Mouse (Mus musculus) megakaryocyte, embryonic 14.5 days (primary cell): ENCODE data around the gene Hspbp1. TPM values are rescaled to one million over a fixed set of nuclear protein-coding genes. Genes with fewer than 3 reads are reported as not detected.

Source experiments
- H3K27me3 ChIP-seq: replicated peaks from 2 replicates; pipeline ENCODE3; 2012; ENCODE audit warnings: inconsistent platforms
- H3K36me3 ChIP-seq: replicated peaks from 2 replicates; pipeline ENCODE3; 2012; ENCODE audit warnings: low read length, inconsistent platforms, mixed read lengths
- H3K4me1 ChIP-seq: 2 replicates; pipeline ENCODE4 v1.6.1; 2012; ENCODE audit warnings: inconsistent platforms
- H3K4me3 ChIP-seq: replicated peaks from 2 replicates; pipeline ENCODE3; 2012; ENCODE audit warnings: moderate library complexity, mild to moderate bottlenecking, inconsistent platforms
- H3K9me3 ChIP-seq: 2 replicates; pipeline ENCODE4 v1.6.1; 2012; ENCODE audit warnings: inconsistent platforms
- FLI1 ChIP-seq: IDR thresholded peaks from 2 replicates; pipeline ENCODE4 v1.6.1; 2012; ENCODE audit warnings: low read length, inconsistent platforms, mixed read lengths
- GATA1 ChIP-seq: IDR thresholded peaks from 3 replicates; pipeline ENCODE4 v1.6.1; 2012; ENCODE audit warnings: mixed read lengths, low read length, inconsistent platforms, borderline replicate concordance
- polyA plus RNA-seq: library from polyadenylated mRNA; stranded (reverse); fragments of >175 nt; gene quantifications from 2 replicates; pipeline ENCODE4 v1.2.3, GENCODE M21; 2012; ENCODE audit warnings: low replicate concordance; ENCODE audit not compliant: insufficient read depth

The Hspbp1 gene
- polyA plus RNA-seq, 1 experiment: 71.8 TPM

DNA sequence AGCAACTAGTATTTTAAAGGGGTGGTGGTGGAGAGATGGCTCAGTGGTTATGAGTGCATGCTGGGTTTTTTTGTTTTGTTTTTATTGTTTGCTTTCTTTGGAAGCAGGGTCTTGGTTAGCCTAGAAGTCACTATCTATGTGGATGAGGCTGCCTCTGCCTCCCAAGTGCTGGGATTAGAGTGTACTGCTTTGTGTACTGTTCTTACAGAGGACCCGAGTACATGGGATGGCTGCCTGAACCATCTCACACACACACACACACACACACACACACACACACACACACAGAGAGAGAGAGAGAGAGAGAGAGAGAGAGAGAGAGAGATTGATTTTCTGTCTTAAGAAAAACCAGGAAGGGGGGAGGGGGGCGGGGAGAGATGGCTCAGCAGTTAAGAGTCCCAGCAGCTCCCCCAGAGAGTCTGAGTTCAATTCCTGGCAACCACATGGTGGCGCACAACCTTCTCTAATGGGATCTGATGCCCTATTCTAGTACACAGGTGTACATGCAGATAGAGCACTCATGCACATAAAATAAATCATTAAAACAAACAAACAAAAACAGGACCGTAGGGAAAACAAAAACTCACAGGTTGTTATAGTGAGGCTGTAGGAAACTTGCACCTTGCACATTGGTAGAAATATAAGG, 61.2 kb downstream of the Hspbp1 start:
- Histone ChIP-seq H3K4me3 (no peak overlapping the region), H3K27me3 (no peaks in the 10 kb centered on the region), H3K36me3 (peaks cover 34% of the 10 kb centered on the region), H3K9me3 (no peaks in the 10 kb centered on the region), H3K4me1 (peaks cover 41% of the 10 kb centered on the region)
- TF ChIP-seq GATA1 (no peak), FLI1 (no peak)

DNA sequence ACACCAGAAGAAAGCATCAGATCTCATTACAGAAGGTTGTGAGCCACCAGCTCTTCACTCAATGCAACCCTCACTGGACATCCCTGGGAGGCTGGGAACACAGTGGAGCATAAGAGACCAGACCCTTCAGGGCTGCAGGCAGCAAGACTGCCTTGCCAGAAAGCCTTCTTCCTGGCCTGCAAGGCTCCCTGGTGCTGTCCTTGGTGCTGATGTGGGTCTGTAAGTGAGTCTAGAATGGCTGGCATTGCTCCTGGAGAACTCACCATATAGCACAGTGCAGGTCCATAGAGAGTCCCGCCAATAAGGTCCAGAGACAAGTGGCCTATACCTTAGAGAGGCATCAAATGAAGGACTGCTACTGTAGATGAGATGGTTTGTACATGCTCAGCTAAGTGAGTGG, 64.9 kb downstream of the Hspbp1 start:
- no peak overlapping the region for H3K4me3 ChIP-seq
- H3K9me3 ChIP-seq: peaks cover 8% of the 10 kb centered on the region; the same call in 1 of the 2 replicates
- H3K27me3 ChIP-seq: peaks cover 15% of the 10 kb centered on the region
- peaks cover 11% of the 10 kb centered on the region for H3K4me1 ChIP-seq
- TF ChIP-seq FLI1: no peak
- TF ChIP-seq GATA1: no peak
- peaks cover 3% of the 10 kb centered on the region for H3K36me3 ChIP-seq

DNA sequence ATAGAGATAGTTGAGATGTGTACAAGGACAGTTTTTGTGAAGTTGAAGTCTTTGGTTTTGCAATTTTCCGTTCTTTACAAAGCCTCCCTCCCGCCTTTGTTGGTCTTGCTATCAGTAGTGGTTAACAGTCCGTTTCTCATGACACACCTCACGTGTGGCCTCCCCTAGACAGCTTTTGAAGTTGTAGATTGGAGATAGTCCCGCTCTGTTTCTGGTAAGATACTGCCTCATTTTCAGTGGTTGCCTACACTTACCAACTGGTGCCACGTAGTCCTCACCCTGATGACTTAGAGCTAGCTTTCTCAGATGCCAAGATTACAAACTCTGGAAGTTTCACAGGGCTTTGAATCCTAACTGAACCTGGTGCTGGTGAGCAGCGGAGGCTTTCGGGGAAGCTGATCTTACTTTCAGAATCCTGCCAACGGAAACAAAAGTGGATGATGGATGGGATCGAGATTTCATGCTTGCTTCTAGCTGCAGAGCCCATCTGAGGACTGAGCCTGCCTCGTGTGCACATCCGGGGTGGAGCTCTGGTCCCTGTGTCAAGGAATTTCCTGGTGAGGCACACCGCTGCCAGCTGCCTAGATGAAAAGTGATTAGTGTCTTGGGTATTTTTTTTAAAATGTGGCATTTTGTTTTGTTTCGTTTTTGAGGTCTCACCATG, 71.0 kb downstream of the Hspbp1 start:
- TF ChIP-seq FLI1: no peak
- TF ChIP-seq GATA1: no peak
- Histone ChIP-seq H3K4me1 (peaks cover 4% of the 10 kb centered on the region), H3K27me3 (peaks cover 32% of the 10 kb centered on the region), H3K4me3 (peak overlapping the region; percentile 74), H3K36me3 (no peaks in the 10 kb centered on the region), H3K9me3 (peaks cover 11% of the 10 kb centered on the region; the same call in 1 of the 2 replicates)

DNA sequence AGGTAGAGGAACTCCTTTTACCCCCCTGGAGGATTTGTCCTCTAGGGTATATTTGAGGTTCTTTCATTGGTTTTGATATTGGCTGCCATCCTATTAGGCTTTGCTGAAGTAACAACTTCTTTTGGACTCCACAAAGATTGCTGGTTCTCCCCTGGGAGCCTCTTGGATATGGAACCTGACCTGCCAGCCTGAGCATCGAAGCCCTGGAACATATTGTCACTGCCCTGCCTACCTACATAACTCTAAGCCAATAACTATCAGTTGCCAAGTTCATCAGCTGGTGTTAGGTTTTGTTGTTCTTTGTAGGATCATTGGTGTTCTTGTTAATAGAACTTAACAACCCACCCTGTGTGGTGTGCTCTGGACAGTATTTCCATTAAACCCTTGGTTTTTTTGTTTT, 71.9 kb downstream of the Hspbp1 start:
- no peaks in the 10 kb centered on the region for H3K36me3 ChIP-seq
- peaks cover 11% of the 10 kb centered on the region; the same call in 1 of the 2 replicates for H3K9me3 ChIP-seq
- H3K4me1 ChIP-seq: peaks cover 4% of the 10 kb centered on the region
- no peak overlapping the region for H3K4me3 ChIP-seq
- H3K27me3 ChIP-seq: peaks cover 30% of the 10 kb centered on the region
- no peak for TF ChIP-seq FLI1
- TF ChIP-seq GATA1: no peak

DNA sequence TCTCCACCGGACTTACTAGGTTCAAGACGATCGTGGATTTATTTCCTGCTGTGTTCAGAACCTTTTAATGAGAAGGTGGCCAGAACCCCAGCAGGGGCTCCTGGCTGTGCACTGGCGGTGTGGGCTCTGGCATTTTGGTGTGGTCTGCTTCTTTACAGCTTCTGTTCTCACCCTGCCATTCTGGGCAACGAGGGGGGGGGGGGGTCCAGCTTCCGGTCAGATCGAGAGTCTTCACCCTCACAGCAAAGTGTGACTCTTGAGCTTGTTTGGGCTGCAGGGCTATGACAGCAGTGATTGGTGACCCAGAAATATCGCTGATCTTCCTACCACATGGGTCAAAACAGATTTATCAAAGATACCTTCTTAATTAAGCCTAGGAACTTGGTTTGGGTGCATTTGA, 72.5 kb downstream of the Hspbp1 start:
- Histone ChIP-seq H3K36me3 (no peaks in the 10 kb centered on the region), H3K9me3 (peaks cover 6% of the 10 kb centered on the region; the same call in 1 of the 2 replicates), H3K27me3 (peaks cover 28% of the 10 kb centered on the region), H3K4me3 (no peak overlapping the region), H3K4me1 (peaks cover 4% of the 10 kb centered on the region)
- TF ChIP-seq GATA1 (no peak), FLI1 (no peak)

DNA sequence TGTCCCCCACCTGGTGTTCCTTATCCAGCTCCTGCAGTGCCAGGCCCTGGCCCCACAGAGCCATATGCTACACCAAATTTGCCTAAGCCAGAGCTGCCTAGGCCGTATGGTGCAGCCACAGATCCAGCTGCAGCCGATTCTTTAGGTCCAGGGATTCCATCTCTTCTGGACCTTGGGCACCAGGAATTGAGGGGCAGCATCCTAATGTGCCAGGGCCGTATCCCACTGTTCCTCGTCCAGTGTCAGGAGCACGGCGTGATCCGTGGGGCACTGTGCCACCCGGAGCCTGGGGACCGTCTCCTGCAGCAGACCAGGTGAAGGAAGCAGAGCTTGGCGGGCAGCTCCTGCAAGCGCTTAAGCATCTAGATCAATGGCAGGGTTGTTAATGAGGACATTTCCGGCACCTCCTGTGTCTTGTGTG, 72.9 kb downstream of the Hspbp1 start:
- Histone ChIP-seq H3K36me3 (no peaks in the 10 kb centered on the region), H3K4me3 (no peak overlapping the region), H3K4me1 (peaks cover 4% of the 10 kb centered on the region), H3K27me3 (peaks cover 28% of the 10 kb centered on the region), H3K9me3 (peaks cover 3% of the 10 kb centered on the region; the same call in 1 of the 2 replicates)
- TF ChIP-seq GATA1: no peak
- no peak for TF ChIP-seq FLI1

DNA sequence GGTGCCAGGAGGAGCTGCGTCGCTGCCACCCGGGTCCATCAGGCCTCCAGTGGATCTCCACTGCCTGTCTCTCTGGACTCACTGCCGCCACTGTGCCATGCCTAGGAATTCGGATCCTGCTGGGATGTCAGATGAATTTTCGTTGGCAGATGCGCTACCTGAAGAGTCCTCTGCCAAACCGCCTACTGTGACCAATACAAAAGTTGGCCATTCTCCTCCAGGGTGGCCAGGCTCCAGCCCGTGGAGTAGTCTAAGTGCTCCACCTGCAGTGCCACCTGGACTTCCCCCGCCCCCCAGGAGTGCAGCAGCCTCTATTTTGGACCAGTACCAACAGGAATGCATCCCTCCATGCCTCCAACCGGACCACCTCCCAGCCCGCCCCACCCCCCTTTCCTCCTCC, 73.4 kb downstream of the Hspbp1 start:
- Histone ChIP-seq H3K4me1 (peaks cover 4% of the 10 kb centered on the region), H3K4me3 (no peak overlapping the region), H3K27me3 (peaks cover 32% of the 10 kb centered on the region), H3K36me3 (no peaks in the 10 kb centered on the region), H3K9me3 (peaks cover 3% of the 10 kb centered on the region; the same call in 1 of the 2 replicates)
- no peak for TF ChIP-seq GATA1
- no peak for TF ChIP-seq FLI1

Other genes with a start within 250 kb of the Hspbp1 start
- 0.54 and 1.6 TPM in 2 replicates for gene Rdh13, start 239.4 kb downstream of the Hspbp1 start, polyA plus RNA-seq
- not detected in 2 replicates for gene Eps8l1, start 224.4 kb downstream of the Hspbp1 start, polyA plus RNA-seq
- gene Ppp1r12c, start 183.4 kb downstream of the Hspbp1 start, polyA plus RNA-seq: 267 and 1,249 TPM in 2 replicates
- gene Tnnt1, start 168.7 kb downstream of the Hspbp1 start, polyA plus RNA-seq: 38.2 TPM in 1 of 2 replicates, not detected in the other
- gene Tnni3, start 160.8 kb downstream of the Hspbp1 start, polyA plus RNA-seq: 3.9 TPM in 1 of 2 replicates, not detected in the other
- 1.3 and 5.0 TPM in 2 replicates for gene Dnaaf3, start 152.6 kb downstream of the Hspbp1 start, polyA plus RNA-seq
- gene Syt5, start 137.5 kb downstream of the Hspbp1 start, polyA plus RNA-seq: 2.6 TPM in 1 of 2 replicates, not detected in the other
- 0.16 TPM in 1 of 2 replicates, not detected in the other for gene Ptprh, start 81.0 kb downstream of the Hspbp1 start, polyA plus RNA-seq
- gene Tmem86b, start 53.6 kb downstream of the Hspbp1 start, polyA plus RNA-seq: 5.3 and 15.1 TPM in 2 replicates
- gene Ppp6r1, start 26.0 kb downstream of the Hspbp1 start, polyA plus RNA-seq: 361 and 465 TPM in 2 replicates
- 0.08 TPM in 1 of 2 replicates, not detected in the other for gene Brsk1, start 5.5 kb upstream of the Hspbp1 start, polyA plus RNA-seq
- gene Tmem150b, start 40.2 kb upstream of the Hspbp1 start, polyA plus RNA-seq: 0.43 TPM in 1 of 2 replicates, not detected in the other
- 241 and 733 TPM in 2 replicates for gene Kmt5c, start 55.0 kb upstream of the Hspbp1 start, polyA plus RNA-seq
- 47.7 and 94.6 TPM in 2 replicates for gene Cox6b2, start 68.0 kb upstream of the Hspbp1 start, polyA plus RNA-seq
- gene Fam71e2, start 86.2 kb upstream of the Hspbp1 start, polyA plus RNA-seq: not detected in 2 replicates
- 0.26 and 1.9 TPM in 2 replicates for gene Il11, start 97.8 kb upstream of the Hspbp1 start, polyA plus RNA-seq
- not detected in 2 replicates for gene Tmem190, start 97.9 kb upstream of the Hspbp1 start, polyA plus RNA-seq
- 29.3 and 145 TPM in 2 replicates for gene Tmem238, start 104.6 kb upstream of the Hspbp1 start, polyA plus RNA-seq
- 3,598 and 12,997 TPM in 2 replicates for gene Rpl28, start 107.8 kb upstream of the Hspbp1 start, polyA plus RNA-seq
- 217 and 258 TPM in 2 replicates for gene Ube2s, start 127.5 kb upstream of the Hspbp1 start, polyA plus RNA-seq
- 0.07 TPM in 1 of 2 replicates, not detected in the other for gene Shisa7, start 159.6 kb upstream of the Hspbp1 start, polyA plus RNA-seq
- 4.3 and 6.1 TPM in 2 replicates for gene Isoc2b, start 185.2 kb upstream of the Hspbp1 start, polyA plus RNA-seq
- gene Isoc2a, start 192.1 kb upstream of the Hspbp1 start, polyA plus RNA-seq: 7.2 and 17.1 TPM in 2 replicates
- gene Gm36210, start 221.4 kb upstream of the Hspbp1 start, polyA plus RNA-seq: not detected in 2 replicates
- gene Zfp628, start 230.1 kb upstream of the Hspbp1 start, polyA plus RNA-seq: 33.6 and 53.4 TPM in 2 replicates
- gene Nat14, start 237.0 kb upstream of the Hspbp1 start, polyA plus RNA-seq: 0.51 TPM in 1 of 2 replicates, not detected in the other
- 0.09 and 1.5 TPM in 2 replicates for gene Ssc5d, start 240.7 kb upstream of the Hspbp1 start, polyA plus RNA-seq